Mouse (Mus musculus) E14TG2a.4 (cell line): Measurements from ENCODE around the gene Taf9.
A peak's percentile ranks its signal among the peaks of the same experiment; 100 is the strongest.

ENCODE experiments used
- H3K27me3 ChIP-seq: 2 replicates; pipeline ENCODE4 v1.6.1; 2014; ENCODE audit warnings: low read length, control low read depth; ENCODE audit not compliant: insufficient read depth
- H3K36me3 ChIP-seq: 2 replicates; pipeline ENCODE4 v1.6.1; 2014; ENCODE audit warnings: low read length, control low read depth; ENCODE audit not compliant: insufficient read depth
- H3K4me1 ChIP-seq: replicated peaks from 2 replicates; pipeline ENCODE4 v1.6.1; 2014; ENCODE audit warnings: low read depth, low read length, control low read depth
- H3K4me3 ChIP-seq: replicated peaks from 2 replicates; pipeline ENCODE4 v1.5.1; 2014; ENCODE audit warnings: mild to moderate bottlenecking, low read length
- H3K9me3 ChIP-seq: 2 replicates; pipeline ENCODE4 v1.6.1; 2014; ENCODE audit warnings: low read length, control low read depth
- CTCF ChIP-seq: conservative IDR thresholded peaks from 2 replicates; pipeline ENCODE4 v1.5.1; 2014; ENCODE audit warnings: low read length
- NANOG ChIP-seq: IDR thresholded peaks from 2 replicates; pipeline ENCODE4 v1.6.1; 2014; ENCODE audit warnings: borderline replicate concordance, low read length, mixed read lengths
- POU5F1 ChIP-seq: IDR thresholded peaks from 2 replicates; pipeline ENCODE4 v1.6.1; 2014; ENCODE audit warnings: low read length, borderline replicate concordance

Gene Taf9

DNA sequence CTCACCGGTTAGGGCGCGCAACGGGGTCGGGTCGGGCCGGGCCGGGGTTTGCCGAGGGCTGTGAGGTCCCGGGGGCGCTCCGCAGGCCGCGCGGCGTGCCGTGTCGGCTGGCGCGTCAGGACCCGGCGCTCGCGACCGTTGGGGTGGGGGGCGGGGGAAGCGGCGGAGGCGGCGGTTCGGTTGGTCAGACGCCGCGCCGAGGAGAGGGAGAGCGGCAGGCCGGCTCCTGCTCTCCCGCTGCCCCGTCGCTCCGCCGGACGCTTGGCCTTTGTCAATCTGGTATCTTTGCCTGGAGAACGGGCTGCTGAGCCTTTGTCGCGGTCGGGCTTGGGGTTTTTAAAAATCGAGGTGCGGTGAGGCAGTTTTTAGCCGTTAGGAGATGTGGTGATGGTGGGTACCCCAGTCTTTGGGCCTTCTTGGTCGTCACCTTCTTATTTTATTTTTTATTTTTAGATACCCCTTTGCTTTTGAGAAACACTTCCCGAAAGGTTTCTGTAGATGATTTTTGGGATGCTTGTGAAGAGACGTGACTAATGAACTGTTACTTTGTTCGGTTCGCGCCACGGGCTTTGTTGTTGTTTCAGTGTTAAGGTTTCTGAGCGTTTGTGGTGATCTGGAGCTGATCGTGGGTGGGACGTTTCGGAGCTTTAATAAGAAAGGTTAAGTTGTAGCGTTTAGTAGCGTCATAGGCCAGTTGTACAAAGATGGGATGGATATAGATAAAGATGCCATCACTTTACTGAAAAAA lies at the start of gene Taf9:
TSS of gene Taf9 (plus strand) at position 141 of the 748 bp plus-strand sequence.
- H3K27me3 ChIP-seq, result no peaks in the 10 kb centered on the region
- H3K9me3 ChIP-seq, result no peaks in the 10 kb centered on the region
- TF ChIP-seq NANOG, result no peak
- H3K4me3 ChIP-seq, result peak within 1 kb of the TSS; percentile 98
- peaks cover 31% of the 10 kb centered on the region for H3K4me1 ChIP-seq
- H3K36me3 ChIP-seq, result peaks cover 41% of the 10 kb centered on the region

- Histone ChIP-seq H3K36me3 (no peaks in the 10 kb centered on the region), H3K4me1 (peaks cover 25% of the 10 kb centered on the region), H3K27me3 (0 out of 2 replicates have a peak, but pooled peaks cover 3% of the 10 kb centered on the region), H3K9me3 (no peaks in the 10 kb centered on the region), H3K4me3 (no peak overlapping the region)
- TF ChIP-seq NANOG (no peak), CTCF (no peak), POU5F1 (no peak)
Measured at GRCm38 (mm10) chr13:100602239-100602902, 49.0 kb upstream of the Taf9 start.

DNA sequence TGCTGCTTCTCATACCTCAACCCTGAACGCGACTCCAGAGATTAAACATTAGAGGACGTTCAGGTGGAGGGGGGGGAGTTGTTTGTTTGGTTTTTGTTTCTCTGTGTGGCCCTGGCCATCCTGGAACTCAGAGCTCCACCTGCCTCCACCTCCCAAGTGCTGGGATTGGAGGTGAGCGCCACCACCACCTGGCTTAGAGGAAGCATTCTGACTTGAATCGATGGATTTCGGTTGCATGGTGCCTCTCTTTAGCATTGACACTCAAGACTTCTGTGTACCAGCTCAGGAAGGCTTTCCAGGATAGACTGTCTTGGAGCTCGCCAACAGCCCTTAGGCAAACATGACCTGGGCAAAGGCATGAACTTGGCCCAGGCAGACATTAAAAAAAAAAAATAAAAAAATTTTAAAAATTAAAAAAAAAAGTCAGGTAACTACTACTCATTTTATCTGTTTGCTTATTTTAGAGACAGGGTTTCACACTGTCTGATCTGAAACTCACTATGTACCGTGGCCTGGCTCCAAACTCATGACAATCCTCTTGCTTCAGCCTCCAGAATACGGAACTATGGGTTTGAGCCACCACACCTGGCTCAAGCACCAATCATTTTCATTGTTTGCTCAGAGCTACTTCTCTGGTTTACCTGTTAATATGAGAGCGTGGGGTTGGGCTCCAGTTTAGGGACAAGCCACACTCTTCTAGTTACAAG lies 48.2 kb upstream of the Taf9 start:
- Histone ChIP-seq H3K27me3 (0 out of 2 replicates have a peak, but pooled peaks cover 3% of the 10 kb centered on the region), H3K4me1 (peaks cover 25% of the 10 kb centered on the region), H3K36me3 (no peaks in the 10 kb centered on the region), H3K4me3 (no peak overlapping the region), H3K9me3 (no peaks in the 10 kb centered on the region)
- no peak for TF ChIP-seq CTCF
- TF ChIP-seq POU5F1, result no peak
- TF ChIP-seq NANOG, result no peak

GRCm38 (mm10) chr13:100603738-100604095 lies 47.7 kb upstream of the Taf9 start:
- peaks cover 25% of the 10 kb centered on the region for H3K4me1 ChIP-seq
- TF ChIP-seq CTCF, result no peak
- no peak for TF ChIP-seq NANOG
- no peak for TF ChIP-seq POU5F1
- H3K4me3 ChIP-seq, result no peak overlapping the region
- 0 out of 2 replicates have a peak, but pooled peaks cover 3% of the 10 kb centered on the region for H3K27me3 ChIP-seq
- H3K36me3 ChIP-seq, result no peaks in the 10 kb centered on the region
- no peaks in the 10 kb centered on the region for H3K9me3 ChIP-seq

- Histone ChIP-seq H3K27me3 (0 out of 2 replicates have a peak, but pooled peaks cover 3% of the 10 kb centered on the region), H3K4me1 (peaks cover 17% of the 10 kb centered on the region), H3K4me3 (no peak overlapping the region), H3K9me3 (no peaks in the 10 kb centered on the region), H3K36me3 (no peaks in the 10 kb centered on the region)
- TF ChIP-seq NANOG (no peak), CTCF (no peak), POU5F1 (no peak)
Measured at GRCm38 (mm10) chr13:100605845-100606244, 45.5 kb upstream of the Taf9 start.

GRCm38 (mm10) chr13:100607756-100608155 lies 43.6 kb upstream of the Taf9 start:
- H3K36me3 ChIP-seq, result no peaks in the 10 kb centered on the region
- peaks cover 14% of the 10 kb centered on the region for H3K27me3 ChIP-seq
- peak; percentile 92 for TF ChIP-seq CTCF
- no peak for TF ChIP-seq NANOG
- no peak overlapping the region for H3K4me3 ChIP-seq
- no peaks in the 10 kb centered on the region for H3K9me3 ChIP-seq
- peaks cover 19% of the 10 kb centered on the region for H3K4me1 ChIP-seq

- Histone ChIP-seq H3K4me1 (peaks cover 25% of the 10 kb centered on the region), H3K4me3 (no peak overlapping the region), H3K36me3 (no peaks in the 10 kb centered on the region), H3K27me3 (peaks cover 34% of the 10 kb centered on the region), H3K9me3 (no peaks in the 10 kb centered on the region)
- TF ChIP-seq CTCF, result no peak
- no peak for TF ChIP-seq NANOG
Measured at GRCm38 (mm10) chr13:100611266-100611665, 40.1 kb upstream of the Taf9 start.

- H3K36me3 ChIP-seq, result no peaks in the 10 kb centered on the region
- peak overlapping the region; percentile 56; the same call in 1 of the 2 replicates for H3K4me3 ChIP-seq
- H3K4me1 ChIP-seq, result peaks cover 27% of the 10 kb centered on the region
- TF ChIP-seq NANOG, result no peak
- peaks cover 34% of the 10 kb centered on the region for H3K27me3 ChIP-seq
- no peaks in the 10 kb centered on the region for H3K9me3 ChIP-seq
Measured at GRCm38 (mm10) chr13:100612251-100612650, 39.1 kb upstream of the Taf9 start.
